Mouse (Mus musculus): ENCODE data around the gene Ssh2.

Gene Ssh2

GRCm38 (mm10) chr11:77491502-77492291 is 275.6 kb downstream of the Ssh2 start:
- DNase-seq (ENCODE audit: low read depth, low spot score), result peak; percentile 38

- DNase-seq (ENCODE audit: low read depth, low spot score), result peak; percentile 57
Measured at GRCm38 (mm10) chr11:77492311-77492871, 276.3 kb downstream of the Ssh2 start.

- peak; percentile 95 for DNase-seq (ENCODE audit: low read depth, low spot score)
Measured at GRCm38 (mm10) chr11:77492911-77493332, 276.8 kb downstream of the Ssh2 start.

DNA sequence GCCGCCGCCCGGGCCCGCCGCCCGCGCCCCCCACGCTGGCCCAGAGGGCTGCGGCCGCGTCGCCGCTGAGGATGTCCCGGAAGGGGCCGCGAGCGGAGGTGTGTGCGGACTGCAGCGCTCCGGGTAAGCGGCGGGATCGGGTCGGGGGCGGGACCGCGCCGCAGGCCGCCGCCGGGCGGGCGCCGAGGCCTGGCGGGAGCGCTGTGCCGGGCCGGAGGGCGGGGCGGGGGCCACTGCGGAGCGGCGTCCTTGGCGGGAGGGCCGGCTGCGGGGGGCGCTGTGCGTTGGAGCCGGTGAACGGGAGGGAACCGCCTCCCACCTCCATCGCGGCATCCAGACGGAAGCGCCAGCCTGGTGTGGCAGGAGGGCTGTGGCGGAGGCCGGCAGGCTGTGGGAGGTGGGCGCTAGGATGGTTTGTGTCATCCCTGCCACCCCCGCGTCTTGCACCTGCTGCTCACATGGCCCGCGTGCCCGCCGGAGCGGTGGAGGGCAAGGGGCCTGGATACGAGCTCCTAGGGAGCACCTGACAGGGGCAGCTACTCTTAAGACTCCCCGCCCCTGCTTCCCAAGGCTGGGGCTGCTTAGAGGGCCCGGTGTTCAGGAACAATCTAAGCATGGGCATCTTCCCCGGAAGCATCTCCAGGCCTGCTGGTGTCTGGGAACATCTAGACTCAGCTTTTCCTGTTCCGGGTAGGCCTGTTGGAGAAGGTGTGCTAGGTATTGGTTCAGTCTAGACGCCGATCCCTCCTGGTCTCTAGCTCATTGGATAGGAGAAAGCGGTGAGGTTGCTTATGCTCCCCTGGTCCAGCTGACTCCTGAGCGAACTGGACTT is 277.6 kb downstream of the Ssh2 start, which contains the start of gene Git1:
Gene Git1, plus strand, starts transcription at position 51 of the 832 bp plus-strand sequence.
- peak; percentile 62 for DNase-seq (ENCODE audit: low read depth, low spot score)

DNA sequence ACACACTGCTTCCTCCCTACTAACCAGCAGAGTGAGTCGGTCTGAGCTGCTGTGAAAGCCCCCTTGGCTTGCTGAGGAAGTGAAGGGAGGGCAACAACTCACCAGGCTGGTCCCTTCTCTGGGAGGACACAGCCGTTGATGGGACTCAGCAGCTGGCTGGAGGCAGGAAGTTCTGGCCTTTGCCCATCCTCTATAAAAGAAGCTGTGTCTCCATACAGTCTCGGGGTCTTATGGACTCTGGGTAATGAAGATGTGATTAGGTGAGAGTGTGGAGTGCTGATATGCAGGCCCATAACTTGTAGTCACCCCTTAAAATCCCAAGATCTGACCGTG is 278.2 kb downstream of the Ssh2 start:
- DNase-seq (ENCODE audit: low read depth, low spot score), result no peak

DNA sequence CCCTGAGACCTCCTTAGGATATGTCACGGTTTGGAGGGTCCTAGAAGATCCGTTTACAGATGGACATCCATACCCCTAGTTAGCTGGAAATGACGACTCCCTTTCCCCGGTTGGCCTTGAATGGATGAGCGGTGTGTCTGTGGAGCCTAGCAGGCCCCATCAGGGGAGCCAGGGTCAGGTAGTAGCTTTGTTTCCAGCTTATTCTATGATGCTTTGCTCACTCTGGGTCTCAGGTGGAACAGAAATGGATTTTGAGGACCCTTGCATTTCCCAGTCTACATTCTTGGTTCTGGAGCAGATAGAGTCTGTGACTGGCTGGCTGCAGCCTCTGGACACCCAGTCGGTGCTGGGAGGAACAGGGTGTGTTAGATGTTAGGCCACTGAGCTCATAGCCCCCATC is 278.7 kb downstream of the Ssh2 start:
- no peak for DNase-seq (ENCODE audit: low read depth, low spot score)

- DNase-seq (ENCODE audit: low read depth, low spot score), result no peak
Measured at GRCm38 (mm10) chr11:77495507-77495906, 279.4 kb downstream of the Ssh2 start.

DNA sequence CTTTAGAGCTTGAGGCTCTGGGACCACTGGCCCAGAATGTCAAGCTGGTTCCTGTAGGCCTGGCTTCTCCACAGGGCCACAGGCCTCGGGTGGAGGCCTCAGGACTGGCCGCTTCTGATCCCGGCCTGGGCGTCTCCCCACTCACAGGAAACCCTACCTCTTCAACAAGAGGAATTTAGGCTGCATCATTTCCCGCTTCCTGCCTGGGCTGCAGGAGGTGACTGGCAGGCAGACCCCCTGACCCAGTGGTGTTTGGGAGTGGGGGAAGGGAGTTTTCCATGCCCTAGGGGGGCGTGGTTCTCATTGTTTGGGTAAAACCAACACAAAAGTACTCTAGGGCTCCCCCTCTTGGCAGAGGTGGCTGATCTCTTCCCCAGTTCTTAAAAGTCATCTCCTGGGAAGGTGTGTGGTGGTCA is 281.3 kb downstream of the Ssh2 start:
- peak; percentile 79 for DNase-seq (ENCODE audit: low read depth, low spot score)

DNA sequence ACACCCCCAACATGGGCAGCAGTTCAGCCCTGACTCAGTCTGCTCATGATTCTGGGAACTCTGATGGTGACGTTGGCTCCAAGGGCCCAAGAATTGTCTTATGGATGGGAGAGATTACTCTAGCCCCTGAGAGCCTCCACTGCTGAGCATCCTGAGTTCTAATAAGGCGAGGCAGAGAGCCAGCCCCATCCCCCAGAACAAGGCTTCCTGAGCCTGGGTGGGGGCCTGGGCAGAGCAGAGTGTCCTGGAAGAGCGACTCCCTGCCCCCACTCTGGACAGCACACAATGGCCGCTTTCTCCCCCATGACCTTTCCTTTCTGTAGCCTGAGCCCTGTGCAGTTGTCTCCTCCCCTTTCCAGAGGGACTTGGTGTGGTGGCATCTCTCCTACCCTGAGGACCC is 281.8 kb downstream of the Ssh2 start:
- DNase-seq (ENCODE audit: low read depth, low spot score), result no peak

- DNase-seq (ENCODE audit: low read depth, low spot score), result no peak
Measured at GRCm38 (mm10) chr11:77498261-77499139, 282.4 kb downstream of the Ssh2 start.

GRCm38 (mm10) chr11:77499354-77499753 is 283.3 kb downstream of the Ssh2 start:
- no peak for DNase-seq (ENCODE audit: low read depth, low spot score)

DNA sequence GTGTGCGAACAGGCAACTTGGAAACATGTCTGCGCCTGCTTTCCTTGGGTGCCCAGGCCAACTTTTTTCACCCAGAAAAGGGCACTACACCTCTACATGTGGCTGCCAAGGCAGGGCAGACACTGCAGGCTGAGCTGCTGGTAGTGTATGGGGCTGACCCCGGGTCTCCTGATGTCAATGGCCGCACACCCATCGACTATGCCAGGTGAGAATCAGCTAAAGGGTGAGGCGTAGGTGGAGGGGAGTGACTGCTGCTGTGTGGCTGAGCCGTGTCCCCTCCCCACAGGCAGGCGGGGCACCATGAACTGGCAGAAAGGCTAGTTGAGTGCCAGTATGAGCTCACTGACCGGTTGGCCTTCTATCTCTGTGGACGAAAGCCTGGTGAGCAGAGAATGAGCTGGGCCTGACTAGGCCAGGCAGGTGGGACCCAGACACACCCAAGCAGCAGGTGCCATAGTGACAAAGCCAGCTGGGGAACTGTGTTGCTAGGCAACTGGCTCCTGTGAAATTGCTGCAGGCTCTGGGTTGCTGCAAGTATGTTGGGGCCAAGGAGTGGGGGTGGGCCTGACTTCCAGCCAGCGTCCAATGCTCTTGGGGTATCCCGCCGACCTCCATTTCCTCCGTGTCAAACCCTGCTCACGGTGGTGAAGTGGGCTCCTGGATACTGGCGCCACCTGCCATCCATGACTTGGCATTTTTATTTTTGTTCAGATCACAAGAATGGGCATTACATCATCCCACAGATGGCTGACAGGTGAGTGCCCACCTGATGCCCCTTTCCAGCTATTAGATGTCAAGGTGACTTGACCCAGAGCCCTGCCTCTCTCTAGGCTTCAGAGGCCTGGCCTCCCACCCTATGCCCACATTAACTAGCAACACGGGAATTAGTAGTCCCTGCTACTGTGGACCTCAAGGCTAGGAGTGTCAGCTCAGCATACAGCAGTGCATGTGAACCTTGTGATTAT is 284.6 kb downstream of the Ssh2 start:
- no peak for DNase-seq (ENCODE audit: low read depth, low spot score)

GRCm38 (mm10) chr11:77501392-77501791 is 285.3 kb downstream of the Ssh2 start:
- DNase-seq (ENCODE audit: low read depth, low spot score), result peak; percentile 91

- no peak for DNase-seq (ENCODE audit: low read depth, low spot score)
Measured at GRCm38 (mm10) chr11:77501971-77502370, 285.9 kb downstream of the Ssh2 start.

DNA sequence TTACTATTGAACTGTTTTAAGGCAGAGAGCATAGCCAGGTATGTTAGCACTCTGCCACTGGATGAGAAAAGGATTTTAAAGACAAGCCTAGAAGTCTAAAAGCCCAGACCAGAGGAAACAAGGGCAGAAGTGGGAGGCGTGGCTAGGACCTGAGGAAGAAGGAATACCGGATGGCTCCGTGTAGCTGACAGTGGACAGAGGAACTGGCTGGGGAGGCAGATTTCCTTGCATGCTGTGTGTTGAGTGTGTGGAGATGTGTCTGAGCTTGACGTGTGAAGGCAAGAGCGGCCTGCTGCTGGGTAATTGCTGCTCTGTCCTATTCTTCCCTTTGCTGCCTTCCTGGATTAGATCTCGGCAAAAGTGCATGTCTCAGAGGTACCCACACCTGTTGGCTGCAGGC is 286.4 kb downstream of the Ssh2 start:
- no peak for DNase-seq (ENCODE audit: low read depth, low spot score)

DNA sequence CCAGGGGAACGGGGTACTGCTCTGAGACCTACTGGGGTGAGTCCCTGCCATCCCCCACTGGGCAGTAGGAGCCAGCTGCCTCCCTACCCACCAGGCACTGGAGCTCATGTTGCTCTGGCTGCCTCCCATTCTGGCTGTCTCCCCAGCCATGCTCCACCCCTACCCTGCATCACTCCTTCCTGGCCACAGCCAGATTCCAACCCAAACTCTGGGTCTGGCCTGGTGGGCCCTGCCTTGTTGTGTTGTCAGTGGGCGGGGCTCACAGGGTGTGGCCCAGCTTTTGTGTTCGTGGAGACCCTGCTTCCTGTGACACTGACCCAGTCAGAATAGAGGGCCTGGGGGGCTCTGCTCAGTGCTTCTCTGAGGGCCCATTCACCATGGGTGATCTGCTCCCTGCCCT is 287.4 kb downstream of the Ssh2 start:
- no peak for DNase-seq (ENCODE audit: low read depth, low spot score)

DNA sequence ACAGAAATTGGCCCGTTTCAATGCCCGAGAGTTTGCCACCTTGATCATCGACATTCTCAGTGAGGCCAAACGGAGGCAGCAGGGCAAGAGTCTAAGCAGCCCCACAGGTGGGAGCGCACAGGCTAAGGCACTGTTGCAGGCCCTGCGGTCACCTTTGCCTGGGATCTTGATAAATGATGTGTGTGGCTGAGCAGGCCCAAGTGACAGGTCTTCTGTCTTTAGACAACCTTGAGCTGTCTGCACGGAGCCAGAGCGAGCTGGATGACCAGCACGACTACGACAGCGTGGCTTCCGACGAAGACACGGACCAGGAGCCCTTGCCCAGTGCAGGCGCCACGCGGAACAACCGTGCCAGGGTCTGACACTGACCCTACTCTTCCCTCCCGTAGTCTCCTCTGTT is 288.3 kb downstream of the Ssh2 start:
- DNase-seq (ENCODE audit: low read depth, low spot score), result no peak

GRCm38 (mm10) chr11:77505291-77505980 is 289.3 kb downstream of the Ssh2 start:
- no peak for DNase-seq (ENCODE audit: low read depth, low spot score)

DNA sequence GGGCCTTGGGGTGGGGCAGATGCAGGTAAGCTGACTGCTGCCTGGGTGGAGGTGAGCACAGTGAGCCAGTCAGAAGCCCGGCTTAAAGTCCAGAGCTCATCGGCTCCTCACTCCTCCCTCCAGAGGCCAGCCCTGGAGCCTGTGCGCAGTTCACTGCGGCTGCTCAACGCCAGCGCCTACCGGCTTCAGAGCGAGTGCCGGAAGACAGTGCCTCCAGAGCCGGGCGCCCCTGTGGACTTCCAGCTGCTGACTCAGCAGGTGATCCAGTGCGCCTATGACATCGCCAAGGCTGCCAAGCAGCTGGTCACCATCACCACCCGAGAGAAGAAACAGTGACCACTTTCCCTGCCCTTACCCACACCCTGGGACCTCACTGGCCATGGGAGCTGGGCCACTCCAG is 290.2 kb downstream of the Ssh2 start:
- no peak for DNase-seq (ENCODE audit: low read depth, low spot score)

DNA sequence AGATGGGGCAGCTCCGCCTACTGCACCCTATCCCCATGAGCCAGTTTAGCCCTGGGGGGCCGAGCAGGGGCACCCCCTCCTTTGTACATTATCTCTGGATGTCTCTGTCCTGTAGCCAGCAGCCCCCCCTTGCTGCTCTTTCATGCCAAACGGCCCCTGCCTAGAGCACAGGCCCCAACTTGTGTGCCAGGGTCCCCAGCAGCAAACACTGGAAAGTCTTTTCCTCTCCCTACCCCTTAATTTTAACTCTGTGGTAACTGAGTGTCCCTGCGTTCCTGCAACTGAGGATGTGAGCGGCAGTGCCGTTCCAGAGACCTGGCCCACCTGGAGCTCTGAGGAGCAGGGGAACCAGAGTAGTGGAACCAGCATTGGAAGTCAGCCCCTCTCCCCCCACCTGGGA is 290.9 kb downstream of the Ssh2 start:
- DNase-seq (ENCODE audit: low read depth, low spot score), result no peak
